Mouse (Mus musculus): Measurements from ENCODE around the gene Sez6.

Sez6 gene

GRCm38 (mm10) chr11:77981609-77982440 lies 51.2 kb downstream of the Sez6 start:
- DNase-seq, result peak; percentile 100

- DNase-seq, result peak; percentile 100
Measured at GRCm38 (mm10) chr11:77982441-77982905, 51.9 kb downstream of the Sez6 start, which contains the start of gene Phf12. Gene Phf12 (plus strand): TSS chr11:77982754.

GRCm38 (mm10) chr11:77983191-77983936 lies 52.8 kb downstream of the Sez6 start:
- peak; percentile 66 for DNase-seq

GRCm38 (mm10) chr11:77983937-77984835 lies 53.6 kb downstream of the Sez6 start:
- peak; percentile 80 for DNase-seq

GRCm38 (mm10) chr11:77984836-77985231 lies 54.2 kb downstream of the Sez6 start:
- DNase-seq, result peak; percentile 77

GRCm38 (mm10) chr11:77985541-77986065 lies 55.0 kb downstream of the Sez6 start:
- DNase-seq, result no peak

- DNase-seq, result no peak
Measured at GRCm38 (mm10) chr11:77989071-77989690, 58.6 kb downstream of the Sez6 start.

- DNase-seq, result no peak
Measured at GRCm38 (mm10) chr11:77995556-77995955, 65.0 kb downstream of the Sez6 start.

- no peak for DNase-seq
Measured at GRCm38 (mm10) chr11:78006446-78006845, 75.8 kb downstream of the Sez6 start.

- peak; percentile 73 for DNase-seq
Measured at GRCm38 (mm10) chr11:78019676-78020075, 89.1 kb downstream of the Sez6 start.

- peak; percentile 55 for DNase-seq
Measured at GRCm38 (mm10) chr11:78023607-78024006, 93.0 kb downstream of the Sez6 start.
